Mouse (Mus musculus) spleen, embryonic (tissue): Measurements from ENCODE around the gene Cwh43.

Experiments
- CTCF ChIA-PET: fragments of 350-600 bp; sonication (Branson Sonifier 250); formaldehyde crosslinking; loops from one replicate; lab custom pipeline; 2022; lab: Charles Lee

Gene Cwh43

GRCm38 (mm10) chr5:73405981-73406722 lies at the start of gene Cwh43:
Gene Cwh43, plus strand, starts transcription at chr5:73406075.
- CTCF ChIA-PET = no interaction called here

DNA sequence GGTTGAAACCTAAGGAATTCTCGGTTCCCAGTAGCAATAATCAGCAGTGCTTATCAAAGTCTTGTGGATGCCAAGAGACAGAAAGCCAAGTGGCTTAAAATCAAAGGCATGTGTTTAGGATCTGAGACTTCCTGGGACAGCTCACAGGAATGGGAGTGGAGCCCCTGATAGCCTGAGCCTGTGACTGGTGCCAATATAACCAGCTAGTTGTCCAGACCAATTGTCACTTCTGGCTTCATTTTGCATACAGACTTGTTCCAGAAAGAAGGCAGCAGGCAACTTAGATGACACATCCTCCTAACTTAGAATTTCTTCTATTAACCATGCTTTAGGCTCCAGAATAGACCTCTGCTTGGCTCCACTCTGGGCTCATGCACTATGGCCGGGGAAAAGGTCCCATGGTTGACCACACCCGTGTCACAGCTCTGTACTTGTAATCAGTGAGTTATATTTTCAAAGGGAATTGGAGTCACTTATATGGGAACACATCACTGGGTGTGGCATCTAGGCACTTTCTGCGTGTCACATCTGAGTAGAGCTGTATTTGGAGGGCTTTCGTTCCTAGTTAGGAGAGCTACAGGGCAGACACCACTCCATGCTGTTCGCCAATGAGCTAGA lies 46.6 kb upstream of the Cwh43 start:
- CTCF ChIA-PET = interaction anchor here (0.5 kb wide), 1 partner anchor 10 kb away, joined by 3 read pairs; no protein-coding TSS in a partner anchor

GRCm38 (mm10) chr5:73359752-73360141 lies 46.1 kb upstream of the Cwh43 start:
- CTCF ChIA-PET = interaction anchor here (0.5 kb wide), 1 partner anchor 10 kb away, joined by 3 read pairs; no protein-coding TSS in a partner anchor

DNA sequence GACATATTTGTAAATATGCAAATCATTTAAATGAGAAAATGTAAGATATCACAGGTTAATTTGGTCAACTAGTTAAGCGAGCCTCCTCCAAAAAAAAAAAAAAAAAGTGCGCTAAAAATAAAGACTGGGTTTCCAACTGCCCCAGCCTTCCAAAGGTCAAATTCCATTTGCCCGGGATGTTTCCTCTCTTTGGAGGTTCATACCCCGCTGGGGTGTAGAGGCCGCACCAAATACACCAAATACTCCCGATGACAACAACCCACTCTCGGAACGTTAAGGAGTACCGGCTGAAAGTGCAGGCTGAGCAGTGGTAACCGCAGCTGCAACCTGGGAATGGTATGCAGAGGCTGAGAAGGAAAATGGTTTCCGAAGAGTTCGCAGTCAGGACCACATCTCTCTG lies 45.6 kb upstream of the Cwh43 start:
- CTCF ChIA-PET = no interaction called here

DNA sequence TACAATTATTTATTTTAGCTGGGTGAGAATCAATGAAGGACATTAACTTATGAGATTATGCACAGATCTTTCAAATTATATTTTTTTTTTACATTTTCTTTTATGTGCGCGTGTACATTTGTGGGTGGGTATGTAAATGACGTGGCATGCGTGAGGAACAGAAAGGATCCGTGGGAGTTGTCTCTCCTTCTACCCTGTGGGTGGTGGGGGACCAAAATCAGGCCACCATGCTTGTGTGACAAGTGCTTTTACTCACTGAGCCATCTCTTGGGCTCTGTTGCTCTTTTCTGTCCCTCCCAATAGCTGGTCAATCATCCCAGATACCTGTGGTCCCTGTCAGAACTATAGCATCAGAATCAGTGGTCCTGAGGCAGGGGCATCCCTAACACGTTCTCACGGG lies 43.5 kb upstream of the Cwh43 start:
- CTCF ChIA-PET = no interaction called here

GRCm38 (mm10) chr5:73362791-73363190 lies 43.1 kb upstream of the Cwh43 start:
- CTCF ChIA-PET = no interaction called here

DNA sequence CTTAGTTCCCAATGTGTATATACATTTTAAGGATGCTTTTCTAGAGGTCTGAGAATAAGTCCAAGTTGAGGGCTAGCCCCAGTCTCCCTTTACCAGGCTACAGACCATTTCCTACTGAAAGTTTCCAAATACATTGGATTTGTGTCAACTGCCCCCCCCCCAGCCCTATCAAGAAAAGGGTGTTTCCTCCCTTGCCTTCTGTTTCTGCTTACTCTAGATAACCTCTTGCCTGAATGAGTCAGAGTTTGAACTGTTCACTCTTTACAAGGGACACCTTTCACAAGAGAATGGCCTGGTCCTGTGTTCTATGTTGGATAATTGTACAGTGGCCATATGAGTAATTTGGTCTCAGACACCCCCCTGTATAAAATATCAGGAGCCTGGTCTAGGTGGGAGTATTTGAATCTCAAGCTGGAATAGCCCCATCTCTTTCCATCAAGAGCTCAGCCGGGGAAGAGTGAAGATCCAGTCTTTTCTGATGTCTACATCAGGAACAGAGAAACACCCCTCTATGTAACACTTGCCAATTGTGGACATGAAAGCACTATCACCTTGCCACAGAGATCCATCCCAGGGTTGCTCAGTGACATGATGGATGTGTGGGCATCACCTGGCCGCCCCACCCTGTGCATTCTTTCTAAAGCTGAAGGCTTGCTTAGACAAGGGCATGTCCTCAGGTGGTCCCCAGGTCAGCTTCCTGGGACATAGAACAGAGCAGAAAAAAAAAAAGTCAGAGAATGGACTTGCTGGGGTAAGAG lies 41.6 kb upstream of the Cwh43 start:
- CTCF ChIA-PET = no interaction called here

DNA sequence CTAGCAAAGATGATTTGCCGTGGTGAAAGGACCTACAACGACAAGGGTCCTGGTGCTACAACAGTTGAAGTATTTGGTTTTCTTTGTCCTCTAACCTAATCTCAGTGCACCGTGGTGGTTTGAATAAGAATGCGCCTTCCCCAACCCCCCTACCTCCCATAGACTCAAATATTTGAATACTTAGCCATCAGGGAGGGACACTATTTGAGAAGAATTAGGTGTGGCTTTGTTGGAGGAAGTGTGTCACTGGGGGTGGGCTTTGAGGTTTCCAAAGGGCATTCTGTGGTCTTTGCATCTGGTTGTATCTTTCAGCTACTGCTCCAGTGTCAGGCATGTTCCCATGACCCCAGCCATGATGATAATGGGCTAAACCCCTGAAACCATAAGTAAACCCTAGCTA lies 38.0 kb upstream of the Cwh43 start:
- CTCF ChIA-PET = no interaction called here

DNA sequence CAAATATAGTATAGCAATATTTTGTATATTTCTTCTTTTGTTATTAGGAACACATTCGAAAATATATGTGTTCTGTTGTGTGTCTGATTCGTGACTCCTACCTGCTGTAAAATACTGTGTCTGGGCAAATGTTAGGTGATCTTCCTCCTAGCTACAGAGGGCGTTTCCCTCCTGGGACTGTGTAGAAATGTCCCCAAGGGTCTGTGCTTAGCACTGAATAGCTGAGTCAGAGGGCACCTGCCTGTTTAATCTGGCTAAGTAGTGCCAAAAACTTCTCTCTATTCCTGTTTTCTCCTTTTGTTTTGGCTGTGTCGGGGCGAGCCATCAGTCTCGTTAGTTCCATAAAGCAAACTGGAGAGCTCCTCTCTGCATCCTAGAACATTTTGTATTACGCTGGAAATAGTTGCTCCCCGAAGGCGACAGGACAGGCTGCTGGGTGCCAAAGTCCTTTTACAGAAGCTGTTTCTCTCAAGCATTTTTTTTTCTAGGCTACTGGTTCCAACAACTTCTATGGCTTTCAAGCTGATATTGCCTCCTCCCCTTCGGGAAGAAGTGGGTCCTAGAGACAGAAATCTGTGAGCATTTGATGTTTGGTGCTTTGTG lies 36.9 kb upstream of the Cwh43 start:
- CTCF ChIA-PET = no interaction called here

DNA sequence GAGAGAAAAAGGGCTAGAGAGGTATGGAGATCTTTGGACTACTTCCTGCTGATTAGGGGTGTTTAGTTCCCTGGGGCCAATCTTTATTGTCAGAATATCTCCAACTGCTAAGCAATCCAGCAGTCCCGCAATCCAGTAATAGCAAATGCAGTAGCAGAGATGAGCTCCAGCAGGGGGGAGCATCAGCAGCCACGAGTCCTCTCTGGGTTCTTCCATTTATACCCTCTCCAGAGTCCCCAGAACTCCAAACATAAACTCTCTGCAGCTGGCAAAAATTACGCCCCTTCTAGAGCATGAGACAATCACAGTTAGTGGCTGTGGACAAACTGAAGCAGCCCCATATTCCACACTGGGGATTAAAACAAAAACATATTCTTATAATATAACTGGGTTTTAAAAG lies 36.1 kb upstream of the Cwh43 start:
- CTCF ChIA-PET = interaction anchor here (0.8 kb wide), 1 partner anchor 10 kb away, joined by 3 read pairs; no protein-coding TSS in a partner anchor

- CTCF ChIA-PET = no interaction called here
Observed at GRCm38 (mm10) chr5:73372601-73373000, 33.3 kb upstream of the Cwh43 start.

DNA sequence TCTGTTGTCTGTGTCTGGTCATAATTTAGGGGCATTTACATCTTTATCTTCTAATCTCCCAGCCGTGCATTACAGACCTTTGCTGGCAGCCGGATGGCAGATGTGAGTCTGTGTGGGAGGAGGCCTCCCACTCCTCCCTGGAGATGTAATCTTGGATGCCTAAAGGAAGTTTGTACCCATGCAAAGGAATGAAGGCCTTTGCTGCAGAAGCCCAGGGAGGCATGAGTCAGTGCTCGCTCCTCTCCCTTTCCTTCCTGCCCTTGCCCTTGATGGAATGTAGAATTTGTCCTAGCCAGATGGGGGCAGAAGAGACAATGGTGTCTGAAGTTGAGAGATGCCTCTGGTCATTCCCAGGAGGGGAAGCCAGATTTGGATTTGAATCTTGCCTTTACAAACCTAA lies 32.7 kb upstream of the Cwh43 start:
- CTCF ChIA-PET = no interaction called here

DNA sequence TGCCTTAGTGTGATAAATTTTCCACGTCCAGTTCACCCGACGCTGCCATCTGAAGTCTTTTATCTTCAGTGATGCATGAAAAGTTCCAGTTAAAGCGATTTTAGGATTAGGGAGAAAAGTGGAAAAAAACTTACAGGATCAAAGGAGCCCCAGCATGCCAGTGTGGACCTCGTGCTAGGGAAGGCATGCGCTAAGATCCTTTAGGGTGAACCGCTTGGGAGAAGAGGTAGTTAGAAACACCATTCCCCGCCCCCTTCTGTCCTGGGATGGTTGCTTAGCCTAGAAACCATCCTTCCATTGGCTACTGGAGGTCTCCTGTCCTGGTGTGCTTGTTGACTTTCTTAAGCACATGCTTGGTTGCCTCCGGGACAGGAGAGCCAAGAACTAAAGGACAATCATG lies 29.8 kb upstream of the Cwh43 start:
- CTCF ChIA-PET = no interaction called here

DNA sequence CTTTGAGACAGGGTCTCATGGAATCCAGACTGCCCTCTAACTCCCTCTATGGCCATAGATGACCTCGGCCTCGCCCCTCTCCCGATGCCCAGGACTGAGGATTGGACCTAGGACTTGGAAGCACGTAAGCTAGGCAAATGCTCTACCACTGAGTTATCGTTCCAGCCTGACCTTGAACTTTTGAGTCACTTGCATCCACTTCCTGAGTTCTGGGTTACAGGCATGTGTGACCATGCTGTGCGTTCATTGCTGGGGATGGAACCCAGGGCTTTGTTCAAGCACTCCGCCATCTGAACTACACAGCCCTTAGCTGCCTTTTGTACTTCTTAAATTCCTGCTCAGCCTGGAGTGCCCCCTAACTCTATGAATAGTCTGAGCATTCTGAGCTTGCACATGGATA lies 29.4 kb upstream of the Cwh43 start:
- CTCF ChIA-PET = no interaction called here

DNA sequence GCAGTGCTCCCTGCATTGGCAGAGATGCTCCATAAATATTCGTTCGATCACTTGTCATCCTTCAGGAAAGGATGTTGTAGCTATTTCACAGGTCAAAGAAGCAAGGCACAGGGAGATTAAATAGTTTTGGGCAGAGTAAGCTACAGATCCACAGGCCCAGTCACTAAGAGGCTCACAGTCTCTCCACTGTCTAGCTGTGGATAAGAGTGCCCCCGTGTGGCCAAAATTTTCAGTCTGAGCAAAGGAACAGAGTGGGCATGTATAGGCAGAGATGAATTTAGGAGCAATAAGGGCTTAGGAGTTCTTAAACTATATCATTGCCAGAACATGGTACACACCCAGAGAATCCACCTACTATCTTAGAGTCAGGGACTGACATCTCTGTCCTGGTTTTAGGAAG lies 26.0 kb upstream of the Cwh43 start:
- CTCF ChIA-PET = interaction anchor here (0.5 to 1.1 kb wide), 3 partner anchors 9 to 1112 kb away, joined by 3 to 10 read pairs (median 4); no protein-coding TSS in a partner anchor

DNA sequence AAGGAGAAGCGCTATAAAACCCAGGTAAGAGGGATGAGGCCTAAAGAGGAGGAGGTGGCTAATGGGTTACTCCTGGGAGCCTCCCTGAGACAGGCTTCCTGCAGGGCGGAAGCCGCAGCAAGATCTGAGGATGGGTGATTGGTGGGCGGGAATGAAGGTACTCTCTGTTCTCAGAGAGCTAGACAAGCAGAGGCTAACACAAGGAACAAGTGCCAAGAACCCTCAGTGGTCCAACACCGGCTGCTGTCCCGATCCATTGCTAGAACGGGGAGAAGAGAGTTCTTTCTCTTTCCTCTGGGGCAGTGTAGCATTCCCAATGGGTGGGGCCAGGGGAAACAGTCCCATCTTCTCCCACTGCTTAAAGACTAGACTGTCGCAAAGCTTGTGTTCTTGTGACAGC lies 25.0 kb upstream of the Cwh43 start:
- CTCF ChIA-PET = interaction anchor here (1.1 kb wide), 1 partner anchor 8 kb away, joined by 3 read pairs; no protein-coding TSS in a partner anchor

DNA sequence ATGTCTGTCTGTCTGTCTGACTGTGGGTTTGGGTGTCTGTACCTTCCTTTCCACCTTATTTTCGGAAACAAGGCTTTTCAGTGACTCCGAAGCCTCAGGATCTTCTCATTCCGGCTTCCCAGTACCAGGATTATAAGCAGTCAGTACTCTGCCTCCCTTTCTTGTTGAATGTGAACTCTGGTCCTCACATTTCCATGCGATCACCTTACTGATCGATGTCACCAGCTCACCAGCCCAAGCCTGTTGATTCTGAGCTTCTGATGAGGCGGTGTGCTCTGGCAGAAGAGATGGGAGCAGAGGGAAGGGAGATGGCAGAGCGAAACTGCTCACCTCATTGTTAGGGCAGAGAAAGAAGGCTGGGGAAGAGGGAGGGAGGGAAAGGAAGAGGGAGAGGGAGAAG lies 24.4 kb upstream of the Cwh43 start:
- CTCF ChIA-PET = no interaction called here

GRCm38 (mm10) chr5:73381976-73382540 lies 23.8 kb upstream of the Cwh43 start:
- CTCF ChIA-PET = interaction anchor here (0.7 kb wide), 2 partner anchors 267 to 390 kb away, joined by 3 to 4 read pairs; no protein-coding TSS in a partner anchor

- CTCF ChIA-PET = interaction anchor here (0.7 to 1.8 kb wide), 3 partner anchors 250 to 391 kb away, joined by 3 to 5 read pairs (median 4); no protein-coding TSS in a partner anchor
Observed at GRCm38 (mm10) chr5:73382737-73383646, 22.9 kb upstream of the Cwh43 start.

DNA sequence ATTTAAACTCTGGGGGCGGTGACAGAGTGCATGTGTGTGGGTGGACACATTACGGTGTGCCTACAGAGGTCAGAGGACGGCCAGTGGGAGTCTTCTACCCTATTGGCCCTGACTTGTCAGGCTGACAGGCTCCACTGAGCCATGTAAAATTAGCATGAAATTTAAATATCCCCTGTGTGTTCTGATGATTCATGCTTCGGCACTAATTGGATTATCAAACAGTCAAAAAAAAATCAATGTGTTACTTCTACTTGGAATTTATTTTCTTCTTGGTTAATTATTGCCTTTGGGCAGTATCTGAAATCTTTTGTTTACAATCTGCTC lies 22.3 kb upstream of the Cwh43 start:
- CTCF ChIA-PET = interaction anchor here (1.8 kb wide), 1 partner anchor 250 kb away, joined by 5 read pairs; no protein-coding TSS in a partner anchor
